Mouse (Mus musculus) forebrain, embryonic 16.5 days (tissue): ENCODE results near the gene Dhx37. TPM values are rescaled to one million over a fixed set of nuclear protein-coding genes. Genes with fewer than 3 reads are reported as not detected.
"Not testable (repeated sequence)": the region's sequence is repeated elsewhere in the genome, so short reads cannot be mapped to it uniquely, and the experiment has no call there.

Source experiments
- ATAC-seq: fragments of 200-750 bp; cut with Nextera tagmentation; 2 replicates; pipeline ENCODE4 v1.8.0; 2017; ENCODE audit warnings: mild to moderate bottlenecking, moderate library complexity
- H3K27ac ChIP-seq: fragments of 300-500 bp; sonication (generic); 2 replicates; pipeline ENCODE4 v1.5.1; 2014; ENCODE audit warnings: low read length, control low read depth
- H3K27me3 ChIP-seq: fragments of 300-500 bp; sonication (generic); replicated peaks from 2 replicates; pipeline ENCODE4 v1.6.1; 2014; ENCODE audit warnings: low read length; ENCODE audit not compliant: control insufficient read depth, insufficient read depth
- H3K36me3 ChIP-seq: fragments of 300-500 bp; sonication (generic); 2 replicates; pipeline ENCODE4 v1.6.1; 2014; ENCODE audit not compliant: control insufficient read depth, insufficient read depth
- H3K4me1 ChIP-seq: fragments of 300-500 bp; sonication (generic); replicated peaks from 2 replicates; pipeline ENCODE4 v1.6.1; 2014; ENCODE audit warnings: low read length; ENCODE audit not compliant: control insufficient read depth, insufficient read depth
- H3K4me2 ChIP-seq: fragments of 300-500 bp; sonication (generic); 2 replicates; pipeline ENCODE4 v1.6.1; 2014; ENCODE audit warnings: mild to moderate bottlenecking, low read length, control low read depth
- H3K4me3 ChIP-seq: fragments of 300-500 bp; sonication (generic); replicated peaks from 2 replicates; pipeline ENCODE4 v1.5.1; 2014; ENCODE audit warnings: mild to moderate bottlenecking, low read length, control low read depth
- H3K9ac ChIP-seq: fragments of 300-500 bp; sonication (generic); replicated peaks from 2 replicates; pipeline ENCODE4 v1.6.1; 2014; ENCODE audit warnings: low read depth, low read length, control low read depth
- H3K9me3 ChIP-seq: fragments of 300-500 bp; sonication (generic); 2 replicates; pipeline ENCODE4 v1.6.1; 2016; ENCODE audit warnings: low read length; ENCODE audit not compliant: control insufficient read depth
- WGBS: fragments of 180-500 bp; shearing (Covaris S2); extraction: QIAGEN DNeasy Blood & Tissue Kit; methylation state at CpG from one replicate; pipeline ENCODE4 v1.1.7; 2014; 5-methylcytosine and 5-hydroxymethylcytosine counted together
- polyA plus RNA-seq: library from polyadenylated mRNA; unstranded; fragments of >200 nt; fragmentation: Nextera tagmentation; extraction: Ambion mirVana; gene quantifications from 2 replicates; pipeline ENCODE4 v1.2.1, GENCODE M21; 2015

Dhx37 gene
- polyA plus RNA-seq, 1 experiment from 2014 or later = 13.5 TPM

DNA sequence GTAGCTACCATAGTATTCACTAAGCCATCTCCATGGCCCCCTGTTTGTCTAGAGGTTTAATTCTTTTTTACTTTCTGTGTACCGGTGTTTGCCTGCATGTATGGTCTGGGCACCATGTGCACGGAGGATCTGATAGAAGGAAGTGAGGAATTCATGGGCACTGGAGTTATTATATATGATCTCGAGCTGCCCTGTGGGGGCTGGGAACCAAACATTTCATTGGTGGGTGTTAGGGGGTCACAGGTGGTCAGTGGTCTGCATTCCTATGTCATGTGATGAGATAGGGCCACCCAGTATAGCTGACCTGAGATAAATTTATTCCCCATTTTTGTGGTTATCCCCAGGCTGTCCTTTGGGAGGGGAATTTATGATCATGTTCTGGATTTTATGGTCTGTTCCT, 38.9 kb downstream of the Dhx37 start:
- no peaks in the 10 kb centered on the region for H3K27me3 ChIP-seq
- 0 out of 2 replicates have a peak overlapping the region, but pooled peaks have one; percentile 67 for H3K4me2 ChIP-seq
- peak overlapping the region; percentile 99 for H3K27ac ChIP-seq
- no peak overlapping the region for H3K4me3 ChIP-seq
- no peak overlapping the region for H3K9ac ChIP-seq
- no peak for ATAC-seq
- WGBS = 45% methylated on average over 3 of the region's 3 CpGs
- H3K4me1 ChIP-seq = peaks cover 30% of the 10 kb centered on the region
- no peaks in the 10 kb centered on the region for H3K36me3 ChIP-seq
- no peaks in the 10 kb centered on the region for H3K9me3 ChIP-seq

DNA sequence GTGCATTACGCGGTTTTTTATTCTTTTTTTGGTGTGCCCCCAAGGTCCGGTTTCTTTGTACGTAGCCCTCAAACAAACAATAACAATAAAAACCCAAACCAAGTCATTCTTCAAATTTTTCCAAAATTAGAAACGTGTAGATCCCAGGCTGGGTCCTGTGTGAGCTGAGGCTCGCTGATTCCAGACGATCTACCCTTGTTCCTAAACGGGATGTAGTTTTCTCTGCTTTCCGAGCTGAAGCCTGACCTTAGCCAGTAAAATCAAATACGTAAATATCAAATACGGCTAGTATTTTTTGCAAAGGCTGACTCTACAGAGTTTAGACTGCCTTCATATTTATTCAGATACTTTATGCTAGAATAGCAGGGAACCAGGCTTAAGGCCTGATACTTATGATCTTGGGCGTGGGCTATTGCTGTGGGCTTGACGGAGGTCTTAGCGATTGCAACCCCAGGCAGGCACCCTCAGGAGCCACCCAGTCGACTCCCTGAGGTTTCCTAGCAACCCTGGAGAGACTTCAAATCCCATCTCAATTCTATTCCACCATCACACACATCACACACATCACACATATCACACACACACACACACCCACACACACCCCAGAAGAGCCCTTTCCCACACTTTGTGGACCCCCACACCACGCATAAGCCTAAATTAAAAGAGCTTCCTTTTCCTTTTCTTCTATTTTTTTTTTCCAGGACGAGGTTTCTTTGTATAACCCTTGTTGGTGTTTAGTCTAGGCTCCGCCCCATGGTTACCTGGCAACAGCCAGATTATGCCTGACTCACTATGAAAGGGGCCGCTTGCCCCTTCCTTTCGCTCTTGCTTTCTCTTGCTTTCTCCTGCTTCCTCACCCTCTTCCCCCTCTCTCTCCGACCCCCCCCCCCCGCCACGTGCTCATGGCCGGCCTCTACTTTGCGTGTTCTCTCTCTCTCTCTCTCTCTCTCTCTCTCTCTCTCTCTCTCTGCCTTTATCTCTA, 40.0 kb downstream of the Dhx37 start:
- Histone ChIP-seq H3K4me3 (peak overlapping the region; percentile 41), H3K27ac (peak overlapping the region; percentile 99), H3K9me3 (no peaks in the 10 kb centered on the region), H3K4me1 (peaks cover 31% of the 10 kb centered on the region), H3K9ac (peak overlapping the region; percentile 59), H3K27me3 (no peaks in the 10 kb centered on the region), H3K36me3 (no peaks in the 10 kb centered on the region), H3K4me2 (peak overlapping the region; percentile 67)
- ATAC-seq = peak; percentile 75
- WGBS = 3% methylated on average over 21 of the region's 25 CpGs

DNA sequence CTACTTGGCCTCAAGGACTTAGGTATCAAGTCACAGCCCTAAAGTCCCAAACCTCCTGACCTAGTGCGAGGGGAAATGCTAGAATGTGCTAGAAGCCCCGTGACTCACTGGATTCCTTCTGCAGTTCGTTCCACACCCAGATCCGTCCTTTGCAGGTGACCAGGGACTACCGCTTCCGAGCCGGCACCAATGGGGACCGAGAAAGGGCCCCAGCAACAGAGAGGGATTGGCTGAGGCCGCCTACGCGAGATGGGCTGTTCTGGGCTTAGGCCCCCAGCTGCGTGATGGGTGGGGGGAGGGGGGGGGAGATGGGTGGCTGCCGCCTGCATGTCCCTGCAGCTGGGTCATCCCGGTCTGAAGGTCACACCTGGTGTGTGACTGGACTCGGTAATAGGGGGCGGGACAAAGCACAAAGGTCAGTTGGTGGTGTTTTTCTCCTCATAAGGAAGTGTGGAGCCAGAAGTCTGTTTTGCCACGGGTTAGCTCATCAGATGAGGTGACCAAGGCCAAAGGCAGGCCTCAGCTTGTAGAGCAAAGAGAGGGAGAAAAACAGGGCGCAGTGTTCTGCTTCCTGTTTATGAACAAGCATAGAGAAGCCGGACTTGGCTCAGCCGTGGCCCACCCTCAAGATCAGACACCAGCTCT, 40.8 kb downstream of the Dhx37 start:
- peaks cover 35% of the 10 kb centered on the region for H3K4me1 ChIP-seq
- peak overlapping the region; percentile 99 for H3K27ac ChIP-seq
- no peaks in the 10 kb centered on the region for H3K9me3 ChIP-seq
- 0% methylated on average over 20 of the region's 20 CpGs for WGBS
- peak overlapping the region; percentile 67 for H3K4me2 ChIP-seq
- no peaks in the 10 kb centered on the region for H3K27me3 ChIP-seq
- peak overlapping the region; percentile 41 for H3K4me3 ChIP-seq
- ATAC-seq = peak; percentile 91
- no peaks in the 10 kb centered on the region for H3K36me3 ChIP-seq
- peak overlapping the region; percentile 59 for H3K9ac ChIP-seq

DNA sequence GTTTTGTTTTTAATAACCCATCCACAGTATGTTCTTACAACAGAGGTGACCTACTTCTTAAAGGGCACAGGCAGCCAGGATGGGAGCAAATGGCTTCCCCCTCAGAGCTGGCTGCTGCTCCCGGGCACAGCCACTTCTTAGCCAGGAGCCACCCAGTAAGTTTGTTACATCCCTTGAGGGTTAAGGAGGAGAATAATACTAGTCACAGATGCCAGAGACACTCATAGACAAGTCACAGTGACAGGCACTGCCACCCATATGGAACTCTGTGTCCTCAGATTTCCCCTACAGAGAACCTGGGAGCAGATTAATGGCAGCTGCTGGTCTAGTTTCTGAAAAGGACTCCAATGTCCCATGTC, 41.3 kb downstream of the Dhx37 start:
- Histone ChIP-seq H3K9ac (peak overlapping the region; percentile 31), H3K36me3 (no peaks in the 10 kb centered on the region), H3K4me3 (peak overlapping the region; percentile 41; the same call in 1 of the 2 replicates), H3K27me3 (no peaks in the 10 kb centered on the region), H3K9me3 (no peaks in the 10 kb centered on the region), H3K27ac (peak overlapping the region; percentile 99), H3K4me2 (peak overlapping the region; percentile 67), H3K4me1 (peaks cover 37% of the 10 kb centered on the region)
- 28% methylated on average over 1 of the region's 1 CpGs for WGBS
- ATAC-seq = peak; percentile 11; the same call in 1 of the 2 replicates

DNA sequence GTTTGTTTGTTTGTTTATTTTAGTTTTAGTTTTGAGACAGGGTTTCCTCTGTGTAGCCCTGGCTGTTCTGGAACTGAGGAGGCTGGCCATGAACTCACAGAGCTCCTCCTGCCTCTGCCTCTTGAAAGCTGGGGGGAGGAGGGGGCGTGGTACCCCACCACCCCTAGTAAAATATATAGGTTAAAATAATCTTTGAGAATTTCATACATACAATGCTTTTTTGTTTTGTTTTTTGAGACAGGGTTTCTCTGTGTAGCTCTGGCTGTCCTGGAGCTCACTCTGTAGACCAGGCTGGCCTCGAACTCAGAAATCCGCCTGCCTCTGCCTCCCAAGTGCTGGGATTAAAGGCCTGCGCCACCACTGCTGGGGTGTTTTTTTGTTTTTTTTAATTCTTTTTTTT, 41.7 kb downstream of the Dhx37 start:
- H3K9ac ChIP-seq, ATAC-seq, H3K36me3 ChIP-seq, H3K27me3 ChIP-seq, H3K4me2 ChIP-seq, H3K9me3 ChIP-seq, H3K4me3 ChIP-seq: not testable (repeated sequence)
- Histone ChIP-seq H3K27ac (peak overlapping the region; percentile 99; the same call in 1 of the 2 replicates), H3K4me1 (peaks cover 37% of the 10 kb centered on the region)
- WGBS = 90% methylated on average over 4 of the region's 4 CpGs

DNA sequence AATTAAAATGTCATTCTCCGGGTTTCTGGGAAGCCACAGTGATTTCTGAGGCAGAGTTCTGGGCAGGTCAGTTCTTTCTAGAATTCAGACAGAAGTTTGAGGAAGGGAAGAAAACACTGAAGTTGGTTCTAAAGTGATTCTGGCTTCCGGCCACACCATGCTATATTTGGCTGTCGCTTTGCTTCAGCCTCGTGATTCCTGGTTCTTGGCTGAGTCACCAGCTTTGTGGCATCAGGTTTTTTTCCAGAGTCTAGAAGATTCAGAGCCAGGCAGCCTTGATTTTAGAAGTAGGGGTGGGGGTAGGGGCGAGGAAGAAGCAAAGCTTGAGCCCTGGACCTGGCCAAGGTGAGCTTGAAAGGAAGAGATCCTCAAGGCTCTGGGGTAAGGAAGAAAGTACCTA, 42.3 kb downstream of the Dhx37 start:
- Histone ChIP-seq H3K4me3 (no peak overlapping the region), H3K27ac (peak overlapping the region; percentile 31; the same call in 1 of the 2 replicates), H3K9me3 (no peaks in the 10 kb centered on the region), H3K36me3 (no peaks in the 10 kb centered on the region), H3K4me1 (peaks cover 37% of the 10 kb centered on the region), H3K4me2 (no peak overlapping the region), H3K27me3 (no peaks in the 10 kb centered on the region), H3K9ac (no peak overlapping the region)
- no peak for ATAC-seq
- 68% methylated on average over 5 of the region's 5 CpGs for WGBS

DNA sequence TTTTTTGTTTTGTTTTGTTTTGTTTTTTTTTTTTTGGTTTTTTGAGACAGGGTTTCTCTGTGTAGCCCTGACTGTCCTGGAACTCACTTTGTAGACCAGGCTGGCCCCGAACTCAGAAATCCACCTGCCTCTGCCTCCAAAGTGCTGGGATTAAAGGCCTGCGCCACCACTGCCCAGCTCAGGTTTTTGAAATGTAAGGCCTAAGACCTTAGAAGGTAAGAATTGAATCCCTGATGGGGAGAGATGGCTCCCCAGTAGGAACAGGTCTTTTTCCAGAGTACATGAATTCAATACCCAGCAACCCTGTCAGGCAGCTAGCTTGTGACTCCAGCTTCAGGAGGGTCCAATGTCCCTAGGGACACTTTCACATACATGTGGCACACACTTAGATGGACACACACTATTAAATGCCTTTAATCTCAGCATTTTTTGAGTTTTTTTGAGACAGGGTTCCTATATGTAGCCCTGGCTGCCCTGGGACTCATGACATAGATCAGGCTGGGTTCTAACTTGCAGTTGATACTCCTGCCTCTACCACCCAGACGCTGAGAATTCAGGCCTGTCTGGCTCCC, 42.9 kb downstream of the Dhx37 start:
- Histone ChIP-seq H3K9me3 (no peaks in the 10 kb centered on the region), H3K36me3 (no peaks in the 10 kb centered on the region), H3K27ac (no peak overlapping the region), H3K9ac (no peak overlapping the region), H3K4me3 (no peak overlapping the region), H3K4me2 (no peak overlapping the region), H3K27me3 (no peaks in the 10 kb centered on the region), H3K4me1 (peaks cover 37% of the 10 kb centered on the region)
- 91% methylated on average over 3 of the region's 3 CpGs for WGBS
- ATAC-seq = no peak

DNA sequence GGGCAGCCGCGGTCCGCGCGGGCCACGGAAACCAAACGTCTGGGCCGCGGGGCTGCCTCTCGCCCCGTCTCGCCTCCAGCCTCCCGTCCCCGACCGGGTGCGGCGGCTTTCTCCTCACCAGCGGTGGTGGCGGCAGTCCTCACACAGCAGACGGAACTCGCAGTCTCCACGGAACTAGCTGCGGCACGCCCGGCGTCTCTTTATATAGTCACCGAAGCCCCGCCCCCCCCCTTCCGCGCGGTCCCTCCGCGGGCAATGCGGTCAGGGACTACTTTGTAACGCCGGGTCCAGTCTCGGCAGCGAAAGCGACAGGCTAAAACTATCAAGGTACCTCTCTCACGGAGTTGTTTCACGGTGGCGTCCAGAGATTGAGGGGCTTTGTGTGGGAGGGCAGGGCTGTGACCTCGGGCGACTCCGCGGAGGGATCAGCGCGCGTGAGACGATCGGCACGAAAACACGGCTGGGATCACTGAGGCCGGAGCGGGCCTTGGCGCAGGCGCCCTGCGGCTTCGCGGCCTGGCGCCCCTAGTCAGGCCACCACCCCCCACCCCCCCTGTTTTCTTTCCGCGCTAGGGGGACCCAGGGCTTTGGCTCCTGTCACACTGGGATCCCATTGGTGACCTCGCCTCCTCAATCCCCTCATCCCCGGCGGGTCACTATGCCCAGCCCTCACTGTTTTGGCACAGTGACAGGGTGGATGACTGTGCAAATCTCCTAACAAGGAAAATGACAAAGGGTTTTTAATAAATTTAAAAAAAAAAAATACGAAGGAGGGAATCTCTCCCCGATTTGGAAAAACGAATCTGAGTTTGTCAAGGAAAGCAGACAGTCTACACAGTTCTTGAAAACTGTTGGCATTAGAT, 44.1 kb downstream of the Dhx37 start, which contains the start of gene Ubc:
TSS of gene Ubc (minus strand) at position 624 of the 863 bp plus-strand sequence.
- peak within 1 kb of the TSS; percentile 74 for H3K9ac ChIP-seq
- WGBS = under 1% methylated on average over 67 of the region's 69 CpGs
- H3K4me2 ChIP-seq = peak within 1 kb of the TSS; percentile 85
- H3K27me3 ChIP-seq = no peaks in the 10 kb centered on the region
- peak within 1 kb of the TSS; percentile 94 for H3K4me3 ChIP-seq
- peaks cover 7% of the 10 kb centered on the region; the same call in 1 of the 2 replicates for H3K36me3 ChIP-seq
- H3K4me1 ChIP-seq = peaks cover 44% of the 10 kb centered on the region
- peak; percentile 26 for ATAC-seq
- peak within 1 kb of the TSS; percentile 94 for H3K27ac ChIP-seq
- H3K9me3 ChIP-seq = no peaks in the 10 kb centered on the region
